Mouse (Mus musculus): ENCODE results near the gene Foxn2. TPM values are rescaled to one million over a fixed set of nuclear protein-coding genes. Genes with fewer than 3 reads are reported as not detected.

Foxn2 gene
- polyA plus RNA-seq, 1 experiment from 2014 or later, result 15.8 TPM

DNA sequence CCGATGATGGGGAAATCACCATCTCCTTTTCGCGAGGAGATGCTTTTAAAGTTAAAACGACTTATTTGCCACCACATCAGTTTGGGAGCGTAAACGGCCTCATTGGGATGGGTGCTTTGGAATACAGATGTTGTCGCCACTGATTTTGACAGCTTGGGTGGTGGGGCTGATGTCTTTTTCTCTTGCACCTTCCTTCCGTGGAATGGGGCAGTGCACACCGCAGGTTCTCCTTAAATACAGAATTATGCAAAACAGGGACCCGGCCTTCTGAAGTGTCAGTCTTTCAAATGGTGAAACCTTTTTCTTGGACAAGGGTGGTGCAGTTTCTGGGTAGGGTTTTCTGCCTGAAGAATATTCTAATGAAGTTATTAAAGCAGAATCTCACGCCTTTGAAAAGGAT is 90.2 kb downstream of the Foxn2 start:
- Histone ChIP-seq H3K27ac (peak overlapping the region; percentile 78), H3K9me3 (replicated peaks) (no peaks in the 10 kb centered on the region), H3K4me2 (peak overlapping the region; percentile 78), H3K36me3 (no peaks in the 10 kb centered on the region), H3K4me1 (peaks cover 17% of the 10 kb centered on the region), H3K9ac (peak overlapping the region; percentile 71), H3K4me3 (replicated peaks) (peak overlapping the region; percentile 74), H3K27me3 (no peaks in the 10 kb centered on the region; the same call in 1 of the 2 replicates)
- ATAC-seq (replicated peaks; ENCODE audit: low FRiP score), result no peak
- WGBS, result 9% methylated on average over 11 of the region's 11 CpGs

GRCm38 (mm10) chr17:88531176-88531575 is 90.7 kb downstream of the Foxn2 start:
- H3K27me3 ChIP-seq, result no peaks in the 10 kb centered on the region; the same call in 1 of the 2 replicates
- H3K36me3 ChIP-seq, result no peaks in the 10 kb centered on the region
- H3K9ac ChIP-seq, result no peak overlapping the region
- no peak overlapping the region for H3K27ac ChIP-seq
- ATAC-seq (replicated peaks; ENCODE audit: low FRiP score), result no peak
- 66% methylated on average over 6 of the region's 6 CpGs for WGBS
- peaks cover 21% of the 10 kb centered on the region for H3K4me1 ChIP-seq
- peak overlapping the region; percentile 74 for H3K4me3 ChIP-seq (replicated peaks)
- H3K9me3 ChIP-seq (replicated peaks), result no peaks in the 10 kb centered on the region
- H3K4me2 ChIP-seq, result peak overlapping the region; percentile 78

- Histone ChIP-seq H3K4me1 (peaks cover 17% of the 10 kb centered on the region), H3K9me3 (replicated peaks) (no peaks in the 10 kb centered on the region), H3K36me3 (no peaks in the 10 kb centered on the region), H3K4me2 (no peak overlapping the region), H3K27ac (no peak overlapping the region), H3K9ac (no peak overlapping the region), H3K4me3 (replicated peaks) (no peak overlapping the region), H3K27me3 (no peaks in the 10 kb centered on the region)
- WGBS, result 89% methylated on average over 8 of the region's 8 CpGs
- no peak for ATAC-seq (replicated peaks; ENCODE audit: low FRiP score)
Observed at GRCm38 (mm10) chr17:88537842-88538430, 97.4 kb downstream of the Foxn2 start.

Other genes with a start within 250 kb of the Foxn2 start
- gene Ppp1r21, start 89.4 kb downstream of the Foxn2 start, polyA plus RNA-seq (2015; fragmentation: Nextera tagmentation; extraction: Ambion mirVana), result 26.4 and 26.8 TPM in 2 replicates
- 7.7 and 8.0 TPM in 2 replicates for gene Ston1, start 157.0 kb downstream of the Foxn2 start, polyA plus RNA-seq (2015; fragmentation: Nextera tagmentation; extraction: Ambion mirVana)
- gene Gtf2a1l, start 227.9 kb downstream of the Foxn2 start, polyA plus RNA-seq (2015; fragmentation: Nextera tagmentation; extraction: Ambion mirVana), result not detected in 2 replicates